Mouse (Mus musculus): Measurements from ENCODE around the gene Mindy3.

The Mindy3 gene

GRCm38 (mm10) chr2:12300449-12301228 is 118.6 kb downstream of the Mindy3 start:
- no peak for DNase-seq (ENCODE audit: low read depth)

DNA sequence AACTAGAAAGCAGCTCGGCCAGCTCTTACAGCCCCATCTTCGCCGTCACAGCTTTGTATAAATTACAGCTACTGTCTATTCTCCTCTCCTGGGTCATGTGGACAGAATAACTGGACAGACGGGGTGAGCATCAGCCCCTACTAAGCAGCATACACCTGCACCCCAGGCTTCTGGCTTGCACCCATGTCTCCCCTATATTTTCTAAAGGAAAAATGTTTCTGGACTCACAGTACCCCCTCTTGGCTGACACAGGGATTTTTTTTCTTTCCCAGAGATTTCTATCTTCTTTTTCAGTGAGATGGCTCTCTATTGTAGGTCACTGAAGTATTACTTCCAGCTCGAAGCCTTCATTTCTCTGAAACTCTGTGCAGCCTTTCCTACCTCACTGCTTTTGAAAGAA is 122.0 kb downstream of the Mindy3 start:
- DNase-seq (ENCODE audit: low read depth) = no peak

Data from c-Kit-positive CD71-positive TER-119-negative erythroid progenitor cells, embryonic 14.5 days (primary cell).